Mouse (Mus musculus): ENCODE results near the gene Ovol2. TPM values are rescaled to one million over a fixed set of nuclear protein-coding genes. Genes with fewer than 3 reads are reported as not detected.

Gene Ovol2
- polyA plus RNA-seq, 1 experiment from 2014 or later, result 1.2 TPM

GRCm38 (mm10) chr2:144265916-144266683 is 65.8 kb downstream of the Ovol2 start:
- H3K9ac ChIP-seq (ENCODE audit: low read depth, low read length), result peak overlapping the region; percentile 20; the same call in 1 of the 2 replicates
- peak overlapping the region; percentile 18; the same call in 1 of the 2 replicates for H3K4me2 ChIP-seq (ENCODE audit: low read depth, low read length)
- H3K4me3 ChIP-seq (ENCODE audit: low read length), result 0 out of 2 replicates have a peak overlapping the region, but pooled peaks have one; percentile 1
- no peaks in the 10 kb centered on the region for H3K9me3 ChIP-seq (ENCODE audit: control insufficient read depth, low read length)
- ATAC-seq, result no peak
- H3K36me3 ChIP-seq (ENCODE audit: control insufficient read depth, insufficient read depth, low read length), result peaks cover 8% of the 10 kb centered on the region; the same call in 1 of the 2 replicates
- H3K4me1 ChIP-seq (ENCODE audit: control insufficient read depth, insufficient read depth, low read length), result peaks cover 29% of the 10 kb centered on the region
- no peak overlapping the region for H3K27ac ChIP-seq (ENCODE audit: low read length)
- no peaks in the 10 kb centered on the region for H3K27me3 ChIP-seq (replicated peaks; ENCODE audit: control insufficient read depth, insufficient read depth, low read length)
- 33% methylated on average over 4 of the region's 4 CpGs for WGBS

- Histone ChIP-seq H3K27ac (ENCODE audit: low read length) (no peak overlapping the region), H3K9me3 (ENCODE audit: control insufficient read depth, low read length) (no peaks in the 10 kb centered on the region), H3K4me3 (ENCODE audit: low read length) (no peak overlapping the region), H3K9ac (ENCODE audit: low read depth, low read length) (no peak overlapping the region), H3K4me2 (ENCODE audit: low read depth, low read length) (no peak overlapping the region), H3K36me3 (ENCODE audit: control insufficient read depth, insufficient read depth, low read length) (peaks cover 8% of the 10 kb centered on the region; the same call in 1 of the 2 replicates), H3K27me3 (replicated peaks; ENCODE audit: control insufficient read depth, insufficient read depth, low read length) (no peaks in the 10 kb centered on the region), H3K4me1 (ENCODE audit: control insufficient read depth, insufficient read depth, low read length) (peaks cover 29% of the 10 kb centered on the region)
- ATAC-seq, result no peak
- WGBS, result 66% methylated on average over 3 of the region's 3 CpGs
Measured at GRCm38 (mm10) chr2:144265120-144265488, 66.8 kb downstream of the Ovol2 start.

- peaks cover 8% of the 10 kb centered on the region; the same call in 1 of the 2 replicates for H3K36me3 ChIP-seq (ENCODE audit: control insufficient read depth, insufficient read depth, low read length)
- H3K4me2 ChIP-seq (ENCODE audit: low read depth, low read length), result no peak overlapping the region
- H3K9me3 ChIP-seq (ENCODE audit: control insufficient read depth, low read length), result no peaks in the 10 kb centered on the region
- peaks cover 29% of the 10 kb centered on the region for H3K4me1 ChIP-seq (ENCODE audit: control insufficient read depth, insufficient read depth, low read length)
- no peak for ATAC-seq
- no peaks in the 10 kb centered on the region for H3K27me3 ChIP-seq (replicated peaks; ENCODE audit: control insufficient read depth, insufficient read depth, low read length)
- no peak overlapping the region for H3K27ac ChIP-seq (ENCODE audit: low read length)
- 60% methylated on average over 5 of the region's 5 CpGs for WGBS
- H3K9ac ChIP-seq (ENCODE audit: low read depth, low read length), result no peak overlapping the region
- H3K4me3 ChIP-seq (ENCODE audit: low read length), result no peak overlapping the region
Measured at GRCm38 (mm10) chr2:144264398-144265119, 67.4 kb downstream of the Ovol2 start.

- ATAC-seq, result no peak
- 76% methylated on average over 2 of the region's 2 CpGs for WGBS
Measured at GRCm38 (mm10) chr2:144262837-144263236, 69.1 kb downstream of the Ovol2 start.

More at GRCm38 (mm10) chr2:144262837-144263236, 69.1 kb downstream of the Ovol2 start:
- H3K4me2 ChIP-seq (ENCODE audit: low read depth, low read length), result no peak overlapping the region
- no peak overlapping the region for H3K4me3 ChIP-seq (ENCODE audit: low read length)
- no peaks in the 10 kb centered on the region for H3K27me3 ChIP-seq (replicated peaks; ENCODE audit: control insufficient read depth, insufficient read depth, low read length)
- H3K9ac ChIP-seq (ENCODE audit: low read depth, low read length), result no peak overlapping the region
- H3K9me3 ChIP-seq (ENCODE audit: control insufficient read depth, low read length), result no peaks in the 10 kb centered on the region
- H3K27ac ChIP-seq (ENCODE audit: low read length), result no peak overlapping the region
- peaks cover 13% of the 10 kb centered on the region for H3K36me3 ChIP-seq (ENCODE audit: control insufficient read depth, insufficient read depth, low read length)
- H3K4me1 ChIP-seq (ENCODE audit: control insufficient read depth, insufficient read depth, low read length), result peaks cover 29% of the 10 kb centered on the region

Other genes starting within 250 kb of the Ovol2 start
- 22.8 and 23.9 TPM in 2 replicates for gene Mgme1, start 61.5 kb downstream of the Ovol2 start, polyA plus RNA-seq (2015; fragmentation: Nextera tagmentation; extraction: Ambion mirVana)
- 147 and 149 TPM in 2 replicates for gene Snx5, start 61.2 kb downstream of the Ovol2 start, polyA plus RNA-seq (2015; fragmentation: Nextera tagmentation; extraction: Ambion mirVana)
- 44.7 and 45.5 TPM in 2 replicates for gene Kat14, start 36.8 kb upstream of the Ovol2 start, polyA plus RNA-seq (2015; fragmentation: Nextera tagmentation; extraction: Ambion mirVana)
- 1.3 and 4.2 TPM in 2 replicates for gene Pet117, start 36.9 kb upstream of the Ovol2 start, polyA plus RNA-seq (2015; fragmentation: Nextera tagmentation; extraction: Ambion mirVana)
- gene Dzank1, start 195.3 kb upstream of the Ovol2 start, polyA plus RNA-seq (2015; fragmentation: Nextera tagmentation; extraction: Ambion mirVana), result 0.42 and 0.49 TPM in 2 replicates
- gene Polr3f, start 195.6 kb upstream of the Ovol2 start, polyA plus RNA-seq (2015; fragmentation: Nextera tagmentation; extraction: Ambion mirVana), result 15.2 and 16.7 TPM in 2 replicates
- 40.0 and 42.7 TPM in 2 replicates for gene Rbbp9, start 218.7 kb upstream of the Ovol2 start, polyA plus RNA-seq (2015; fragmentation: Nextera tagmentation; extraction: Ambion mirVana)
- 98.3 and 104 TPM in 2 replicates for gene Sec23b, start 224.1 kb upstream of the Ovol2 start, polyA plus RNA-seq (2015; fragmentation: Nextera tagmentation; extraction: Ambion mirVana)